Mouse (Mus musculus): Measurements from ENCODE around the gene Klf13.

Gene Klf13

GRCm38 (mm10) chr7:63938914-63939396 lies at the start of gene Klf13:
Gene Klf13, minus strand, starts transcription at chr7:63938915.
- DNase-seq, result peak; percentile 94

GRCm38 (mm10) chr7:63988391-63988790 lies 49.7 kb upstream of the Klf13 start:
- no peak for DNase-seq

GRCm38 (mm10) chr7:63986407-63987182 lies 47.9 kb upstream of the Klf13 start:
- peak; percentile 47 for DNase-seq

- no peak for DNase-seq
Measured at GRCm38 (mm10) chr7:63985696-63986406, 47.1 kb upstream of the Klf13 start.

- DNase-seq, result no peak
Measured at GRCm38 (mm10) chr7:63985266-63985665, 46.6 kb upstream of the Klf13 start.

GRCm38 (mm10) chr7:63984329-63984728 lies 45.6 kb upstream of the Klf13 start:
- no peak for DNase-seq

GRCm38 (mm10) chr7:63977631-63978030 lies 38.9 kb upstream of the Klf13 start:
- no peak for DNase-seq

- no peak for DNase-seq
Measured at GRCm38 (mm10) chr7:63970986-63971385, 32.3 kb upstream of the Klf13 start.

GRCm38 (mm10) chr7:63969941-63970340 lies 31.2 kb upstream of the Klf13 start:
- DNase-seq, result no peak

- no peak for DNase-seq
Measured at GRCm38 (mm10) chr7:63965635-63966418, 27.1 kb upstream of the Klf13 start.

GRCm38 (mm10) chr7:63965135-63965534 lies 26.4 kb upstream of the Klf13 start:
- peak; percentile 56 for DNase-seq

- no peak for DNase-seq
Measured at GRCm38 (mm10) chr7:63964121-63964520, 25.4 kb upstream of the Klf13 start.

- DNase-seq, result no peak
Measured at GRCm38 (mm10) chr7:63963632-63964031, 24.9 kb upstream of the Klf13 start.

- DNase-seq, result peak; percentile 38
Measured at GRCm38 (mm10) chr7:63957872-63958640, 19.3 kb upstream of the Klf13 start.

GRCm38 (mm10) chr7:63956981-63957713 lies 18.4 kb upstream of the Klf13 start:
- peak; percentile 32 for DNase-seq

- no peak for DNase-seq
Measured at GRCm38 (mm10) chr7:63956138-63956823, 17.6 kb upstream of the Klf13 start.

GRCm38 (mm10) chr7:63955440-63955839 lies 16.7 kb upstream of the Klf13 start:
- DNase-seq, result no peak

GRCm38 (mm10) chr7:63952077-63952898 lies 13.6 kb upstream of the Klf13 start:
- DNase-seq, result no peak

- no peak for DNase-seq
Measured at GRCm38 (mm10) chr7:63950931-63951607, 12.4 kb upstream of the Klf13 start.

GRCm38 (mm10) chr7:63949176-63949575 lies 10.5 kb upstream of the Klf13 start:
- DNase-seq, result no peak
